Mouse (Mus musculus) heart, adult 9 months (tissue): Measurements from ENCODE around the gene Hvcn1.
A peak's percentile ranks its signal among the peaks of the same experiment; 100 is the strongest.

Experiments
- DNase-seq, 2 experiments: peaks; one replicate each; pipeline ENCODE4 v3.0.0; 2022; ENCODE audit warnings: low spot score in 2 of 2

Gene Hvcn1

DNA sequence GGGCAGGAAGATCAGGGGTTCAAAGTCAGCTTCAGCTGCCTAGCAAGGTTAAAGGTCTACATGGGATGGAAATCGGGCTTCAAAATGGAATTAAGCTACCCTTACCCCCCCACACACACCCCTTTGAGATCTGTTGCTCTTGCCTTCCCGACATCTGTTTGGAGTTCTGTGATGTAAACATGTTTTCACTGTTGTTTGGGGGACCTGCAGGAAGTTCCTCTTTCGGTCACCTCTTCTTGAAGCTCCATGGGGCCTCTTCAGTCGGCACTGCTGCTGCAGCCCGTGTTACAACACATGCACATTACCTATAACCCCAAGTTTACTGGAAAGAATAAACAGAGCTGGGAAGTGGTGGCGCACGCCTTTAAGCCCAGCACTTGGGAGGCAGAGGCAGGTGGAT, 60.5 kb downstream of the Hvcn1 start:
- no peak for DNase-seq

DNA sequence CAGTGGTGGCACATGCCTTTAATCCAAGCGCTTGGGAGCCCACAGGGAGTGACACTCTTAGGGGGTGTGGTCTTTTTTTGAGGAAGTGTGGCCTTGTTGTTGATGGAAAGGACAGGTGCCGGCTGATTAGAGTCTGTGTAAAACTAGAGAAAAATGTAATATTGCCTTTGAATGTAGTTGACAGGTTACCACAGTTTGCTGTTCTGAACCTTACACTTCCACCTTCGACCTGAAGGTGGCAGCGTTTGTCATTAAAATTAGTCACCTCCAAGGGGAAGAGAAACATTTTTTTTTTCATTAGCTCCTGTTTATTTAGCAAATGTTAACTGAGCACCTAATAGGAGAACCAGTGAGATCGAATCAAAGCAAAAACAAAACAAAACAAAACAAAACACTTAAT, 61.3 kb downstream of the Hvcn1 start:
- DNase-seq, result peak in 1 of 2 experiments; percentile 69

DNA sequence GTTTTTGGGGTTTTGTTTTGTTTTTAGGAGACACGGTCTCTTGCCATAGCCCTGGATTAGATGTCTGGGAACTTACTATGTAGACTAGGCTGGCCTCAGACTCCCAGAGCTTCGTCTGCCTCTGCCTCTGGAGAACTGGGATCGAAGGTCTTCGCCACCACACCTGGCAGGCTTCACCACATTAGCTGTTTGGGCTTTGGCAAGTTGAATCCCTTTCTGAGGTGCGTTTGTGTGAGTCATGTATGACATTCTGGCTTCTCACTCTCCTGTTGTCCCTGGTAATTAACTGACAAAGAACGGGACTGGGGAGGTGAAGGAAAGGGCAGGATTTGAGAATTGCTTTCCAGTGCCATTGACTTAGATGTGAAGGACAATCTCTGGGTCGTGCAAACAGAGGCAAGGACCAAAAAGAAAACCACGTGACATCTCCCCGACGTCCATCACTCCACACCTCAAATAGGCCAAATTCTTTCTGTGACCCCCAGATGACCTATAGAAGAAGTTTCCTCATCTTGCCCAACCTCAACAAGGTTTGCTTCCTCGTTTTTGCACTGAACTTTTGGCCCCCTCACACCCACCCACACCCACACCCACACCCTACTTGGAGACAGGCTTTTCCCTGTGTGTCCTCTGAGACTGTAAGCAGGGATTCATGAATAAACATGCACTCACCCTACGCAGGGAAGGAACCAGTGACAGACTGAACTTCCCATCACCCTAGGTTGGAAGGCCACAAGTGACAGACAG, 62.4 kb downstream of the Hvcn1 start:
- no peak for DNase-seq

DNA sequence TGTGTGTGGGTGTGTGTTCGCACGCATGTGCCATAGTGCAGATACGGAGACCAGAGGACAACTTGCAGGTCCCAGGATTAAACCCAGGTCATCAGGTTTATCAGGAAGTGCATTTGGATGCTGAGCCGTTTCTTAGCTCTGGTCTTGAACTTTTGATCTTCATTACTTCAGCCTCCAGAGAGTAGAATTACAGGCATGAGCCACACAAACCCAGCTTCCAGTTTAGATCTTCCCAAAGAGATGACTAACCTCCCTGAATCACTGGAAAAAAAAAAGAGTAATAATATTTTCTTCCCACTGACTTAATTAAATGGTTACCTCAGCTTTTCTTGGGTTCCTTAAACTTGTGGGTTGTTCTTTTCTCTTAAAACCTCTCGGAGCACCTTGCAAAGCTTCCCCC, 66.2 kb downstream of the Hvcn1 start:
- no peak for DNase-seq

DNA sequence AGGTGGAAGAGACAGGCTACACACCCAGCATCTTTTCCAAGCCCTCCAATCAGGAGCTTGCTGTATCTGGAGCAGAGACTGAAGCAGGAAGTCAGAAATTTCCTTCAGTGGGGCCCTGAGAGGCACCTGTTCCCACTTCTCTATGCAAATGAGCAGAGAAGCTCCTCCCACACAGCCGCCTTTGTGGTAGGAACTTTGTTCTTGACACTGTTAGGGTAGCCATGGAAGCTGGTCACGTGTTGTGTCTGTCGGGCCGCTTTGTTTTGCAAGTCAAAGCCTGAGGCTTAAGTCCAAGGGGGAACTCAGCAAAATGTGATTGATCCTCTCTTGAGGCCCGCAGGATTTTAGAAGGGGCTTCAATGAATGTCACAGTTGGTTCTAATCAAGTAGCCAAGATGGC, 68.2 kb downstream of the Hvcn1 start:
- no peak for DNase-seq

DNA sequence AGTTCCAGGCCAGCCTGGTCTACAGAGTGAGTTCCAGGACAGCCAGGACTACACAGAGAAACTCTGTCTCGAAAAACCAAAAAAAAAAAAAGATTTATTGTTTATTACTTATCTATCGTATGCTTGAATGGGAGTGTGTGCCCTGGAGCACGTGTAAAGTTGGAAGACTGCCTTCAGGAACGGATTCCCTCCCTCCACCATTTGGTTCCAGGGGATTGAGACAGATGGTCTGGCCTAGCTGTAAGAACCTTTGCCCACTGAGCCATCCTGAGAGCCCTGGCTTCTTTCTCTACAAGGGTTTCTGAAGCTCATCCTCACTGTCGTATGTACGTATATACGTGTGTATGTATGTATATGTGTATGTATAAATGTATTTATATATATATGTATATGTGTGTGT, 72.3 kb downstream of the Hvcn1 start:
- DNase-seq, result no peak

DNA sequence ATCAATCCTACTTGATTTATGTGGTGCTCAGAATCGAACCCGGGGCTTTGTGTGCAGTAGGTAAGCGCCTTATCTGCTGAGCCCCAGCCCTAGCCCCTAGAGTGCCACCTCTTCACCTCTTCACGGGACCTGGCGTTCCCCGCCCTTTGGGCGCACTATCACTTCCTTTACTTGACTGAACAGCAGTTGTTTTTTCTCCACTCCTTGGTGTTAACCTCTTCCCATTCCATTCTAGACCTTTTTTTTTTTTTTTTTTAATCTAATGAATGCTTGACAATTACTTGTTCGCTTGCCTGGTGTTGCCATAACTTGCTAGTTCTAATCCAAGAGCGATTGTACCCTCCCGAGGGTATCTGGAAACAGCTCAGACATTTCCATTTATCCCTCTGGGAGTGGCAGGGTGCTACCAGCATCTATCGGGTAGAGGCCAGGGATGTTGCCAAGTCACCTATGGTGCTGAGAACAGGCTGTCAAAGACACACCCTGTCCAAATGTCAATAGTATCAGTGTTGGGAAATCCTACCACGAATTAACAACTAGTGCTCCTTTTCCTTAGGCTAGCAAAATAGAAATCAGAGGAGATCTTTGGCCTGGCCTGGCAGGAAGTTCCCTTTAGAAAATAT, 73.3 kb downstream of the Hvcn1 start:
- no peak for DNase-seq

DNA sequence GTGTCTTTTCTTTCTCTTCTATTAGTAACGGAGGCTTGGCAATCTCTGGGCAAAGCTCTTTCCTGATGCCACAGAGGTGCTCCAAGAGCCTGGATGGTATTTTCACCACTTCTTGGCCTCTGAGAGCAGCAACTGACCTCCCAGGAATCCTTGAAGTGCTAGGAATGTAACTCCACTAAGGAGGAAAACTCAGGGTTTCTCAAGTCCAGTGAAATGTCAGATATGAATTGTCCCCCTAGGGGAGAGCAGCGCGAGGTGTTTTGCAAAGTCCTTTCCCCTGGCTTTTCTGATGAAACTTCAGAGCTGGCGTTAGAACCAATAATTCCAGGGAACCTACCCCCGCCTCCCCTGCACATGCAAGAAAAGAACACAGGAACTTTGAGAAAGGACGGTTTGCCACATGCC, 73.8 kb downstream of the Hvcn1 start:
- no peak for DNase-seq

DNA sequence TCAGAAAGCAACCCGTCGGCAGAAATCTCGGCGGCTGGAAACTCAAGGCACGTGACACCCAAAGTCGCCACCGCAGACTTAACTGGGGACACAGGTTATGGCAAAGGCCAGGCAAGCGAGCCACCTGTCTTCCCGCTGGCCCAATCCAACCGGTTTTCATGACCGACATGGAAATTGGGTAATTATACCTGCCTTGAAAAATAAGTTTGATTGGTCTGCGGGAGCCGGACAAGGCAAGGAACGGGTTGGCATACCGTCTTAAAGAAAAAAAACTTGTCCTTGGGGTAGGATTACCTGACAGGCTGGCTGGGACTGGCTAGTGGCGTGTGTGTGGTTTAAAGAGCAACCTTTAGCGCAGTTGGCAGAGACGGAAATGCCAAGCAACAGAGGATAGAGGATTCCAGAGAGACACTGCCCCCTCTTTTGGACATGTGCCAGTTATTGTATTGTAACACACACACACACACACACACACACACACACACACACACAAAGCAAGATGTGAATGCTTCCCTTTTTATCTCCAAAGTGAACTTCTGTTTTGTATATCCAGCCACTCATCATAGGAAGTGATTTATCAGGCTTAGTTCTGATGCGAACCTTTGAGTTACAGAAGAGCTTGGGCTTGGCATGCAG, 74.3 kb downstream of the Hvcn1 start:
- no peak for DNase-seq

DNA sequence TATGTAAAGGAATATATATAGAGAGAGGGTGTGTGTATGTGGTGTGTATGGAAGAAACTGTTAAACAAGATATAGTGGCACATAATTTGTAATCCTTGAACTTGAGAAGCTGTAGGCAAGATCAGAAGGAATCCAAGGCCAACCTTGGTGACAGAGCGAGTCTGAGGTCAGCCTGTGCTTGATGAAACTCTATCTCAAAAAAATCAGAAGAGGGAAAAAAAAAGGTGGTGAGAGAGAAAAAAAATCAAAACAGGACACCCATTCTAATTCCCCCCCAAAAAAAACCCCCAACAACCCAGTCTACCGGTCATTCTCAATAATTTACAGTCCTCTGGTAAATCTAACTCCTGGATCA, 77.2 kb downstream of the Hvcn1 start:
- no peak for DNase-seq

DNA sequence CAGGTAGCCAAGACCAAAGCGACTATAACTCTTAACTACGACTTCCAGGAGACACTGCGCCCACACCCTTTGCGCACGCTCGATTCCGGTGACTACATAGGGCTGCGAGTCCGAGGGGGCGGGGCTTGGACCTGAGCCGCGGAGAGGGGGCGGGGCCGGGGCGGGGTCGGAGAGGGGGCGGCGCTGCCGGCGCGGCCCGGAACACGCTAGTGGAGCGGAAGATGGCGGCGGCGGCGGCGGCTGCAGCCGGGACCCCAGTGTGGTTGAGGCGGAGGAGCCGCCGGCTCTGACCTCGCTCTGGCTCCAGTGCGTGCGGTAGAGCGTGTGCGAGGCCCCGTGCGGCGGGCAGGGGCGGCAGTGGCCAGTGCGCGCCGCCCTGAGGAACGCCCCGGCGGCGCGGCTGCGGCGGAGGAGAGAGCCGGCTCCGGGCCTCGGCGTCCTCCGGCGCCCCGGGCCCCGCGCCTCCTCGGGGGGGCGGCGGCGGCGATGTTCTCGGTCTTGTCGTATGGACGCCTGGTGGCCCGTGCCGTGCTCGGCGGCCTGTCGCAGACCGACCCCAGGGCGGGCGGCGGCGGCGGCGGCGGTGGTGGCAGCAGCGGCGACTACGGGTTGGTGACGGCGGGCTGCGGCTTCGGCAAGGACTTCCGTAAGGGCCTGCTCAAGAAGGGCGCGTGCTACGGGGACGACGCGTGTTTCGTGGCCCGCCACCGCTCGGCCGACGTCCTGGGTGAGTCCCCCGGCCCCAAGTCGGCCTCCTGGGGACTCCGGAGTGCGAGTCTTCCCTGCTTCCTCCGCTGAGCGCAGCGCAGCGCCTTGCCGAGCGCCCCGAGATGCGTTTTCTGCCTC, 77.8 kb downstream of the Hvcn1 start, which contains the start of gene Pptc7:
Gene Pptc7 (plus strand): TSS at position 183 of the 846 bp plus-strand sequence.
- peak; percentile 86 to 88 for DNase-seq

DNA sequence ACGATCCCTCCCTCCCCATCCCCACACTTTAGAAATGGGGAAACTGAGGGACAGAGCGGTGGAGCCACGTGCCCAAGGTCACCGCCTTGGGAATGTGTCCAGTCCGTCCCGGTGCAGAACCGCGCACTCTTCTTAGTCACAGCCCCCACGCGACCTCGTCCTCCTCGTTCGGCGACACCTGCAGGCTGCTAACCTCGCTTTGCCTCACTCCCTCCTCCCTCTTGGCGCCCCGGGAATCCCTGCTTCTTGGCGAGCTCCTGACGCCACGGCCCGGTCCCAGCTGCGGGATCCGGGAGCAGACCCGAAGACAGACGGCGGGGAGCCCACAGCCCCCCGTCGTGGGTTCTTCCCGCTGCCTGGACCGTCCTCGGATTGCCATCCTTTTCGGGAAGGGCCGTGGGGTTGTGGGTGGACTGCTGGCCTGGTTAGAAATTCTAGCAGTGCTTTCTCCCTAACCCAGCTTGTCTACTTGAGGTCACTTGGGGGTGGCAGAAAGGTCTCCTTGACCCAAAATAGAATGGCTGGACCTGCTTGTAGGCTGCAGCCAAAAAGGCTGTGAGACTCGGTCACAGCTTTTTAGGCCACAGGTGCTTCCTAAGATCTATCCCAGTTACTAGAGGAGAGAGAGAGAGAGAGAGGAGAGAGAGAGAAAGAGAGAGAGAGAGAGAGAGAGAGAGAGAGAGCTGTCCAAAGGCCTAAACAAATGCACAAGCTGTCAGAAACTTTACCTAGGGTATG, 78.6 kb downstream of the Hvcn1 start:
- DNase-seq, result peak; percentile 47 to 52

DNA sequence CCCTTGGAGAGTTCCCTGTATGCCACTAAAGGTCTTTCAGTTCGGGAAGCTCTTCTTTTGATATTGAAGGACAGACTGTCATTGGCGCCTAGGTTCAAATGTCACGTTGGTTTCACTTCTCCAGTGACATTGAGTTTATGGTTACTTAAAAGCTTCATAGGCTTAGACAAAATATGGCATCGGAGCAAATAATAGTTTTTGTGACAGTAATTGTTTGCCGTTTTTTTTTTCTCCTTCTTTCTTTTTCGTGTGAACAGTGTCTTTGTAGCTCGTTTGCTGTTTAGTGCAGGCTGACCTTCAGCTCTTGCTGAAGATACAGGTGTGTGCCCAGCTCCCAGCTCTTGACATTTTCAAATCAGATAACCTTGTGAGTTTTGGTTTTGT, 79.2 kb downstream of the Hvcn1 start:
- DNase-seq, result no peak

DNA sequence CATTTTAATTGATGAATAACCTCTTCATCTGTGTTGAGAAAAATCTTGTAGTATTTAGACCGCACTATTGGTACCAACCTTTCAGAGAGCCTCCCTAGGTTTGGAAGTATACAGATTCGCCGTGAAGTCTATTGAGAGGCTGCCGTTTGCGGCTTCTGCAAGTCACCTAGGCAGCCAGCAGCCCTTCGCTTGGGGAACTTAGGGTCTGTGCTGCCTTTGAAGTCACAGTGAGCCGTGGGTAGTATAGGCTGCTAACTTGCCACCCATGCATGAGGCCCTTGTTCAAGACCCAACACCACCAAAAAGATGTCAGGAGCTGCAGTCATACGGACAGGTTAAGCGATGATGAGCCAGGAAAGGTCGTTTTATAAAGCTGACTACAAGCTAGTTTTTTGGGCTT, 79.6 kb downstream of the Hvcn1 start:
- DNase-seq, result no peak

DNA sequence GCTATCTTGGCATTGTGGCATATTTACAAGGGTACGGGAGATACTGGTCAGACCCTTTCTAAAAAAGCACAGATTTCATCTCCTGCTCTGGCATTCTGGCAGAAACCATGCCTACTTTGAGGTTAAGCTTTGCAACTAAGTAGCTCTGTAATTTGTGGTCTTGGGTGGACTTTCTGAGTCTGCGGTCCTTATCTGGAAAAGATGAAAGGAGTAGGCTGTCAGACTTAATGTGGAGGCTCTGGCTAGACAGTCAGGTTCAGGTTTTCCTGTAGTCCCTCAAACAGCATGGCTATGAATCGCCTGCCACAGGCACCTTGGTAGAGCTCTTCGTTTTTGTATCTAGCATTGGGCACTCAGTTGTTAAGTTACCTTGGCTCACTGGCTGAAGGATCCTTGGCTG, 80.4 kb downstream of the Hvcn1 start:
- no peak for DNase-seq

DNA sequence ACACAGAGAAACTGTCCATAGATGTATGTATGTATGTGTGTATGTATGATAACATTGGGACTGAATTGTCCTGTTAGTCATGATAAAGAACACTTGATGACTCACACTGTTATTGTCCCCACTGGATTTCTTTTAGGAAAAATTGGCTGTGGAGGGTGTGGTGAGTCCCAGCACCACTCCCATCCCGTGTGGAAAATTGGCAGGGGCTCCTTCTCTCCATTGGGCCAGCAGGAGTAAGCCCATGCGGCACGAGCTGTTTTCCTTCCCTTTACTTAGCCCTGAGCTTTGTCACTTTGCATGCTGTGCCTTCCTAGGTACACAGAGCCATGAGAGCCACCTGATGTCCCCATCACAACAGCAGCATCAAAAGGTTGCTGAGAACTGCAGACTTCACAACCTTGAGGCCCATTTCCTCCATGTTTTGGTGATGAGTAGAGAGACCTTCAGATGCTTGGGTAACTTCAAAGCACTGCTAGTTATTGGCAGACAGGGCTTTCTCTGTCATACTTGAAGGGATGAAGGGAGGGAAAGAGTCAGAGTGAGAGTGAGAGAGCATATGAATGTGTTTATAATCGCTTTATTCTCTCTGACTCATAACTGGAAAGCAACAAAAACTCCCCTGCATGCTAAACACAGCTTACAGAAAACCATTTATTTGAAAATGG, 81.7 kb downstream of the Hvcn1 start:
- DNase-seq, result peak in 1 of 2 experiments; percentile 57

DNA sequence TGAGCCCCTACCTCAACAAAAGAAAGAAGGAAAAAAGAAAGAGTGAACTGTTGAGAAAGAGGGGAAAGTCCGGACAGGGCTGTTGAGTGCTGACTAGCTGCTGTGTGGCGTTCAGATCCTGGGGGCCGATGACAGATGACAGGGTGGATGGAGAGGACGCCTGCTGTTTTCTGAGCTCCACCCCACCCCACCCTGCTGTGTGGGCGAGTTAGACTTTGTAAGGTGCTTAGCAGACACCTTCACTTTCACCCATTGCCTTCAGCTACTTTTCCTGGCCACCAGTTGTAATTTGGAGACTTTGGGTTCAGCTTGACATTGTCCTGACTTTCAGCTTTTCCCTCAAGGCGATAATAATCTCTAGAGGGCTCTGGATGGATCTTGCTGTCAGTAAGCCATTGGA, 84.5 kb downstream of the Hvcn1 start:
- DNase-seq, result no peak
